Mouse (Mus musculus) forebrain, embryonic 15.5 days (tissue): ENCODE measurements around the gene Ddi2. TPM values are rescaled to one million over a fixed set of nuclear protein-coding genes. Genes with fewer than 3 reads are reported as not detected.

Source experiments
- ATAC-seq: fragments of 200-750 bp; cut with Nextera tagmentation; replicated peaks from 2 replicates; pipeline ENCODE4 v1.8.0; 2017; ENCODE audit warnings: mild to moderate bottlenecking, moderate TSS enrichment, moderate library complexity
- H3K27ac ChIP-seq: fragments of 300-500 bp; sonication (generic); replicated peaks from 2 replicates; pipeline ENCODE4 v1.5.1; 2015; ENCODE audit warnings: mild to moderate bottlenecking, inconsistent platforms
- H3K27me3 ChIP-seq: fragments of 300-500 bp; sonication (generic); 2 replicates; pipeline ENCODE4 v1.6.1; 2015; ENCODE audit warnings: inconsistent platforms
- H3K36me3 ChIP-seq: fragments of 300-500 bp; sonication (generic); 2 replicates; pipeline ENCODE4 v1.6.1; 2015; ENCODE audit warnings: mild to moderate bottlenecking, inconsistent platforms
- H3K4me1 ChIP-seq: fragments of 300-500 bp; sonication (generic); 2 replicates; pipeline ENCODE4 v1.6.1; 2015; ENCODE audit warnings: inconsistent platforms
- H3K4me2 ChIP-seq: fragments of 300-500 bp; sonication (generic); replicated peaks from 2 replicates; pipeline ENCODE4 v1.6.1; 2015; ENCODE audit warnings: mild to moderate bottlenecking, inconsistent platforms
- H3K4me3 ChIP-seq: fragments of 300-500 bp; sonication (generic); 2 replicates; pipeline ENCODE4 v1.5.1; 2015; ENCODE audit warnings: mild to moderate bottlenecking, inconsistent platforms
- H3K9ac ChIP-seq: fragments of 300-500 bp; sonication (generic); replicated peaks from 2 replicates; pipeline ENCODE4 v1.6.1; 2015; ENCODE audit warnings: mild to moderate bottlenecking, inconsistent platforms
- H3K9me3 ChIP-seq: fragments of 300-500 bp; sonication (generic); 2 replicates; pipeline ENCODE4 v1.6.1; 2016; ENCODE audit warnings: inconsistent platforms
- WGBS: fragments of 180-500 bp; shearing (Covaris S2); methylation state at CpG from one replicate; pipeline ENCODE4 v1.1.7; 2015; ENCODE audit warnings: mixed read lengths; 5-methylcytosine and 5-hydroxymethylcytosine counted together
- polyA plus RNA-seq: library from polyadenylated mRNA; unstranded; fragments of >200 nt; fragmentation: Nextera tagmentation; extraction: Ambion mirVana; gene quantifications from 2 replicates; pipeline ENCODE4 v1.2.1, GENCODE M21; 2015

Ddi2 gene
- polyA plus RNA-seq, 1 experiment from 2014 or later, result 14.6 TPM

DNA sequence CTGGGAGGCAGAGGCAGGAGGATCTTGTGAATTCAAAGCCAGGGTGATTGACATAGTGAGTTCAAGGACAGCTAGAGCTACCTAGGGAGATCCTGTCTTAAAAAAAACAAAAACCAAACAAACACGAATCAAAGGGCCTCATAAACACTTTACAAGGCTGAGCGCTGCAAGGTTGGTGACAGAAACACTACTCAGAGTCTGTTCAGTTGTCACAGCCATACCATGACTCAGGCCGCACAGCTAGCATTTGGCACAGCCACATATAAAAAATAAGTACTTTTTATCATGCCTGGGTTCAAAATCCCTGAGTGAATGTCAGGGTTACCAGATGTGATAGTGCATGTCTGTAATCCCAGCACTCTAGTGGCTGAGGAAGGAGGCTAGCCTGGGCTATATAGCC is 76.0 kb downstream of the Ddi2 start:
- no peak for ATAC-seq
- Histone ChIP-seq H3K4me1 (peaks cover 25% of the 10 kb centered on the region), H3K9me3 (no peaks in the 10 kb centered on the region), H3K4me3 (no peak overlapping the region), H3K36me3 (peaks cover 1% of the 10 kb centered on the region; the same call in 1 of the 2 replicates), H3K9ac (no peak overlapping the region), H3K27me3 (no peaks in the 10 kb centered on the region), H3K27ac (no peak overlapping the region), H3K4me2 (no peak overlapping the region)
- WGBS, result 96% methylated on average over 3 of the region's 3 CpGs

DNA sequence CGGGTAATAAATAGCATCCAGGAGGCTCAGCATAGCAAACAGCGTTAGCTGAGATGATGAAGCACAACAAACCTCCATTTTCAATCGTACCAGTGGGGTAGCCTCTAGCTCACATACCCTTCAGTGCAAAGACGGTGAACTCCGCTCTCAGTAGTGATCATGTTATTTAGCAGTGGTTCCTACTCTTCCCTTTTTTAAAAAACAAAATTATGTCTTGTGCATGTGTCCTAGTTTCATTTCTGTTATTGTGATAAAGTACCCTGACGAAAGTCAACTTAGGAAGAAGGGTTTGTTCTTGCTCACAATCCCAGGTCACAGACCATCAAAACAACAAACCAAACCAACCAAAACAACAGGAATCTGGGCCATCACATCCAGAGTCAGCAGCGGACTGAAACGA is 77.2 kb downstream of the Ddi2 start:
- H3K27ac ChIP-seq, result no peak overlapping the region
- ATAC-seq, result no peak
- 94% methylated on average over 8 of the region's 8 CpGs for WGBS
- H3K4me3 ChIP-seq, result no peak overlapping the region
- H3K36me3 ChIP-seq, result peaks cover 9% of the 10 kb centered on the region
- no peak overlapping the region for H3K9ac ChIP-seq
- no peaks in the 10 kb centered on the region for H3K9me3 ChIP-seq
- H3K4me1 ChIP-seq, result peaks cover 25% of the 10 kb centered on the region
- no peaks in the 10 kb centered on the region for H3K27me3 ChIP-seq
- H3K4me2 ChIP-seq, result no peak overlapping the region

DNA sequence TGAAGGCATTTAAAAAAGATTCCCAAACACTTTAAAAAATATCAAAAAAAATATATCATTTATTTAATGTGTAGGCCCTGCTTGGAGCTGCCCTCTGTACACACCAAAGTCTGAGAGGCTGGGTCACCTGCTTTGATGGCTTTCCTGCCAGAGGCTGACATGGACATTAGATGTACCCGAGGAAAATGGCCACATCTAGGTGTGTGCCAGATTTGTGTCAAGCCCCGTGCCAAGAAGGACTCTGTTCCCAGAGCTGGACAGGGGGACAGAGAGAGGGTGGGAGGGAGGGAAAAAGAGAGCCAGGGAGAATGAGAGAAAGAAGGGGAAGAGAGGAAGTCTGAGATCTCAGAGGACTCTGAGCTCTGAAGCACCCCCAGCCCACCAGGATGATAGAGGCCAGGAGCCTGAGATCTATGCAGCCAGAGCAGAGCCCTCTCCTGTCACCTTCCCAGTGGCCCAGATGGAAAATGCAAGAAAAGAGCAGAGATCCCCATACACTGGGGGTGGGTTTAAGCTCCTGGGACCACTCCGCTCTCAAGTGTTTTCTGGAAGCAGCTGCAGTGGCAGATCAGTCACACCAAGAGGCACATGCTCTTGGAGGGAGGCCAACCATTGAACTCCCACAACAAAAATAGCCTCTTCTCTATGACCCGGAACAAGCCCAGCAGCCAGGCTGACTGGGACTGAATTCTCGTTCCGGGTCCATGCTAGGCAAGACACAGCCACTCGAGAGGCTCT is 79.9 kb downstream of the Ddi2 start:
- H3K27ac ChIP-seq, result peak overlapping the region; percentile 72
- 30% methylated on average over 7 of the region's 7 CpGs for WGBS
- 0 out of 2 replicates have a peak overlapping the region, but pooled peaks have one; percentile 10 for H3K9ac ChIP-seq
- H3K4me1 ChIP-seq, result peaks cover 14% of the 10 kb centered on the region
- no peaks in the 10 kb centered on the region for H3K9me3 ChIP-seq
- ATAC-seq, result peak; percentile 62
- H3K27me3 ChIP-seq, result no peaks in the 10 kb centered on the region
- H3K4me3 ChIP-seq, result no peak overlapping the region
- peaks cover 21% of the 10 kb centered on the region for H3K36me3 ChIP-seq
- H3K4me2 ChIP-seq, result no peak overlapping the region

DNA sequence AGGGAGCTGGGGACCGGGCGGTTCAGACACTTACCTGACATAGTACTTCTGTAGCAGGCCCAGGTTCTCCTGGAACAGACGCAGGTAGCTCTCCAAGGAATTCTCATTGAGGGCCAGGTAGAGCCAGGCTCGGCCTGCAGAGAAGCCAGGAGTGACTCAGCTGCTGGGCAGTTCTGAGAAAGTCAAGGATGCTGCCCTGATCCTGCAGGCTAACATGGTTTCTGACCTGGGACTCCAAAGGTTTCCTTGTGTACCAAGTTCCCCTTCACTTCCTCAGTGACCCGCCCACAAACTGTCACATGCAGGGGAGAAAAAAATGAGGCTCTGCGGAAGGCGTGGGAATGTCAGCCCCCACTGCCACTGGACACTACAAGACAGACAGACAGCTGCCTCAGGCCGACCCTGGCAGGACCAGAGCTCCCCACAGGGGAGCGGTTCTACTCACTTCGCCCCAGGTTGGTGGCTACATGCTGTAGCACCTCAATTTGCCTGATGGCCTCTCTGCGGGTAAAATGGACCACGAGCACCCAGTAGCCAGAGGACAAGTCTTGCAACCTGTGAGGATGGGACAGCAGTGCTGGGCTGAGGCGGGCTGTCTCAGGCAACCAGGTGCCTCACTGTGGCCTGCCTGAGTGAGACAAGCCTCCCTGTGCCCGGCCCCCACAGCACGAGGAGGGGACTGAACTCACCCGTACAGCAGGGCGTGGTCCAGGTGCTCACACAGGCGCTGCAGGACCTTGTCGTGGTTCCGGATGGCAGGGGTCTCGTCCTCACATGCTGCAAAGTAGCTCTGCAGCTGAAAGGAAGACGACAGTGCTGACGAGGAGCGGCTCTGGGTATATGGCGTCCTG is 81.0 kb downstream of the Ddi2 start:
- Histone ChIP-seq H3K27ac (no peak overlapping the region), H3K4me3 (no peak overlapping the region), H3K4me2 (no peak overlapping the region), H3K36me3 (peaks cover 28% of the 10 kb centered on the region), H3K9me3 (no peaks in the 10 kb centered on the region), H3K27me3 (no peaks in the 10 kb centered on the region), H3K9ac (no peak overlapping the region), H3K4me1 (peaks cover 14% of the 10 kb centered on the region)
- no peak for ATAC-seq
- 90% methylated on average over 25 of the region's 25 CpGs for WGBS

DNA sequence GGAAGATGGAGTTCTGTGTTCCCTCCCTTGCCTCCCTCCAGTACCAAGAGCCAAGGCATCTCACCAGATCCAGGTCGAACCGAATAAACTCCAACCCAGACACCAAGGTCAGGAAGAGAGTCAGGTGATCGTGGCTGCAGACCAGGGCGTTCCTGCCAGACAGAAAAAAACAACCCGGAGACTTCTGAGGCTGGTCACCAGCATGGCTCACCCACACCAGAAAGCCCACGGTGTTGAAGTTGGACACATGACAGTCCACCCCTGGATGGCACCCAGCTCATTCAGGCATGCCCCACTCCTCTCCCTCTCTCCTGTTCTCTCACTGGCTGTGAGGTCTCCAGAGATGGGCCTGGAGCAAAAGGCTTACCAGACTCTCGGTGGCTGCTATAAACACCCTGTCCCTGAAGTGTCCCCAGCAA is 81.9 kb downstream of the Ddi2 start:
- Histone ChIP-seq H3K4me3 (no peak overlapping the region), H3K27ac (no peak overlapping the region), H3K9me3 (no peaks in the 10 kb centered on the region), H3K4me2 (no peak overlapping the region), H3K9ac (no peak overlapping the region), H3K4me1 (peaks cover 14% of the 10 kb centered on the region), H3K36me3 (peaks cover 36% of the 10 kb centered on the region), H3K27me3 (no peaks in the 10 kb centered on the region)
- no peak for ATAC-seq
- 93% methylated on average over 7 of the region's 7 CpGs for WGBS

DNA sequence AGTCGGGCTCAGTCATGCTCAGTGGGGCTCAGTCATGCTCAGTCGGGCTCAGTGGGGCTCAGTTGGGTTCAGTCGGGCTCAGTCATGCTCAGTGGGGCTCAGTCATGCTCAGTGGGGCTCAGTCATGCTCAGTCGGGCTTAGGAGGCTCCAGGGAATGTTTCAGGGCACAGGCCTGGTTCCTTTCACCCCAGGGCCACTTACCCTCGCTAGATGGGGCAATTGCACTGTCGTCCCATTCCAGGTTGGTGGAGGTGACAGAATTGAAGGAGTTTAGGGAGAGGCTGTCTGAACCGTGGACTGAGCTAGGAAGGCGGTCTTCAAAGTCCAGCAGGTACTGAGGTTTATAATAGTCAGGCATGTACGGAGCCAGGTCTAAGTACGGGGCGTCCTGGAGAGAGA is 83.7 kb downstream of the Ddi2 start:
- H3K4me1 ChIP-seq, result peaks cover 14% of the 10 kb centered on the region
- H3K36me3 ChIP-seq, result peaks cover 43% of the 10 kb centered on the region
- ATAC-seq, result no peak
- H3K9ac ChIP-seq, result no peak overlapping the region
- H3K9me3 ChIP-seq, result no peaks in the 10 kb centered on the region
- H3K27me3 ChIP-seq, result no peaks in the 10 kb centered on the region
- no peak overlapping the region for H3K27ac ChIP-seq
- no peak overlapping the region for H3K4me3 ChIP-seq
- H3K4me2 ChIP-seq, result no peak overlapping the region
- 61% methylated on average over 11 of the region's 11 CpGs for WGBS

DNA sequence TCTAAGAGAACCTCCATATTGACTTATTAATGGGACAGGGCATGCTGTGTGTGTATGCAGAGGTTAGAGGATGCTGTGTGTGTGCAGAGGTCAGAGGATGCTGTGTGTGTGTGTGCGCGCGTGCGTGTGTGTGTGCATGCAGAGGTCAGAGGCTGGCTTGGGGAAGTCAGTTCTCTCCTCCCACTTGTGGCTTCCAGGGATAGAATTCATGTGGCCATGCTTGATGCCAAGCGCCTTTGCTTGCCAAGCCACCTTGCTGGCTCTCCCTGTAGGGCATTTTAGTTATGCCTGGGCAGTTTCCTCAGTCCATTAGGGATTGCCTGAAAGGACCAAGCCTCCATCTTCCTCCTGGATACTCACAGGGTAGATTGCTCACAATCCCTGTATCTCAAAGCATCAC is 86.5 kb downstream of the Ddi2 start:
- H3K9ac ChIP-seq, result no peak overlapping the region
- no peaks in the 10 kb centered on the region for H3K9me3 ChIP-seq
- H3K4me2 ChIP-seq, result no peak overlapping the region
- no peaks in the 10 kb centered on the region for H3K27me3 ChIP-seq
- ATAC-seq, result no peak
- peaks cover 60% of the 10 kb centered on the region for H3K36me3 ChIP-seq
- no peaks in the 10 kb centered on the region for H3K4me1 ChIP-seq
- 95% methylated on average over 5 of the region's 5 CpGs for WGBS
- H3K27ac ChIP-seq, result no peak overlapping the region
- no peak overlapping the region for H3K4me3 ChIP-seq

DNA sequence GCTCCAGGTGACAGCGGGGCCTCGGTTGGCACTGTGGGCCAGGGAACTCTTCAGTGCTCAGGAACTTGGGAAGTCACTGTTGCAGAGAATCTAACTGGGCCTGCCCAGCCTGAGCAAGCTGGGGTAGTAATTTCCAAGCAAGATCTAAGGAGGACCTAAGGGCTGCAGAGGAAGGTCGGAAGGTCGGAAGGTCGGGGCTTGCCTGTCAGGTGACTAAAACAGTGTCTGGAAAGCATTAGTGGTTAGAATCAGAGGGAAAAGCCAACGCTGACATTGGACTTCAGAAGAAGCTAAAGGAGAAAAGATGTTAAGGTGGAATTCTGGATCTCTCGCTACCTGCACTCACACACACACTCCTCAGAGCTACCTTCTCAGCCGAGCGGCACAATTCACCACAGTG is 87.2 kb downstream of the Ddi2 start:
- no peak for ATAC-seq
- H3K36me3 ChIP-seq, result peaks cover 60% of the 10 kb centered on the region
- H3K9me3 ChIP-seq, result no peaks in the 10 kb centered on the region
- H3K9ac ChIP-seq, result no peak overlapping the region
- no peak overlapping the region for H3K4me2 ChIP-seq
- H3K27me3 ChIP-seq, result no peaks in the 10 kb centered on the region
- H3K4me3 ChIP-seq, result no peak overlapping the region
- H3K4me1 ChIP-seq, result no peaks in the 10 kb centered on the region
- WGBS, result 92% methylated on average over 9 of the region's 9 CpGs
- no peak overlapping the region for H3K27ac ChIP-seq

DNA sequence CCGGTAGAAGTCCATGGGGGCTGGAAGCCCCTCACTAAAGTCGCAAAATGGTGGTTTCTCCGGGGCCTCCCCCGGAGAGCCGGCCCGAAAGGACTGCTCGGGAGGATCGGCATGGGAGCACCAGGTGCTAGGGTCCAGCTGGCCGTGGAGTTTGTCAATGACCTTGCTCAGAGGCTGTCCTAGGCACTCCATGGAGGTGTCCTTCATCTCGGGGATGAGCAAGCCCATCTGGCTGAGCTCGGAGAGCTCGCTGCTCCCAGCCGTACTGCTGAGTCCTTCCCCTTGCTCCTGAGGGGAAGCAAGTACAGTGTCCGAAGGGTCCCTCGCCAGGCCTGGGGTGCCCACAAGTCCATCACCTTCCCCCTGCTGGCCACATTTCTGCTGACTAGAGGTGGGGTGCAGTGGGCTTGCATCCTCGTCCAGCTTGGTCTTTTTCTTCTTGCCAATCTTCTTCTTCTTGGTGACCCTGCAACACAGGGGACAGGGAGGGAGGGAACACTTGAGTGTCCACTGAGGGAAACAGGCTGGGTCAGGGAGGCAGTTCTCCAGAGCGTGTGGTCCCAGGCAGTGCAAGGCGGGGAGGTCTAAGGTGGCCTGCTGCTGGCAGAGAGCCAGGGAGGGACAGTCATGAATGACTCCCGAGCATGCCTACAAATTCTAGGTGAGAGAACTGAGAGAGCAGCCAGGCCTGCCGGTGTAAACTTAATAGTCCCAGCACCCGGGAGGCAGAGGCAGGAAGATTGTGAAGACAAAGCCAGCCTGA is 90.9 kb downstream of the Ddi2 start:
- Histone ChIP-seq H3K9me3 (no peaks in the 10 kb centered on the region), H3K36me3 (peaks cover 75% of the 10 kb centered on the region), H3K27ac (no peak overlapping the region), H3K9ac (no peak overlapping the region), H3K4me2 (no peak overlapping the region), H3K4me3 (no peak overlapping the region), H3K4me1 (no peaks in the 10 kb centered on the region), H3K27me3 (no peaks in the 10 kb centered on the region)
- no peak for ATAC-seq
- 94% methylated on average over 21 of the region's 21 CpGs for WGBS

DNA sequence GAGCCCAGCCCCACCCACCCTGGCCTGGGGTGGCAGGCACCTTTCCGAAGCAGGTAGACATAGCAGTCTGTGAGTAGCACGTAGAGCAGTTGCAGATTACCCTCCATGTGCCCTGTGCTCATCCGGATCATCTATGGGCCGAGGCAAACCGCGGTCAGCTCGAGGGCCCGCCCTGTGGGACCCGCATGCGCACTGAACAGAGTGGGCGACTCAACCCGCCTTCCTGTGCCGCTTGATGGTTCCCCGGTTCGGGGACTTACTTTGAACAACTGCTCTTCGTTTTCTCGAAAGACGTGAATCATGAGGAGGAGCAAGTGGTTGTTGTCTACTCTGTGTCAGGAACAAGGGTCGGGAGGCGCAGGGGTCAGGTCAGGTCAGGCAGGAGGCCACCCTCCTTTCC is 92.0 kb downstream of the Ddi2 start:
- 93% methylated on average over 20 of the region's 20 CpGs for WGBS
- ATAC-seq, result no peak
- no peaks in the 10 kb centered on the region for H3K27me3 ChIP-seq
- H3K9ac ChIP-seq, result no peak overlapping the region
- no peaks in the 10 kb centered on the region for H3K4me1 ChIP-seq
- peaks cover 74% of the 10 kb centered on the region for H3K36me3 ChIP-seq
- H3K4me2 ChIP-seq, result no peak overlapping the region
- H3K4me3 ChIP-seq, result no peak overlapping the region
- no peak overlapping the region for H3K27ac ChIP-seq
- no peaks in the 10 kb centered on the region for H3K9me3 ChIP-seq

DNA sequence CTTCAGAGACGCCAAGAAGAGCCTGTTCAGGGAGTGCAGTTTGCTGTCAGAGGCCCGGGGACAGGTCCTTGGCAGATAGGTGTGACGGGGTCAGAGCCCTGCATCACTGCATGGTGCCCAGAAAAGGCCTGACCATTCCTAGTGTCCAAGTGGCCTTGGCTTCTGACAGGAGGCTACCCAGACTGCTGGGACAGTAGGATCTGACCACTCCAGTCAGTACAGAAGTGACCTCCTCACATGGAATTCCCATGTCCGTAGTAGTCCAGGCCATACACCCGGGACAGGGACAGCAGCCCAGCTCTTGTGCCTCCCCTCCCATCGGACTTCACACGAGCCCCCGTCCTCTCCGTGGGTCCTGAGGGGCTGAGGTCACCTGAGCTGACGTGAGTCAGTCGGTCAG is 93.2 kb downstream of the Ddi2 start:
- 96% methylated on average over 11 of the region's 11 CpGs for WGBS
- peaks cover 74% of the 10 kb centered on the region for H3K36me3 ChIP-seq
- H3K9me3 ChIP-seq, result no peaks in the 10 kb centered on the region
- ATAC-seq, result no peak
- no peak overlapping the region for H3K27ac ChIP-seq
- H3K9ac ChIP-seq, result no peak overlapping the region
- H3K4me3 ChIP-seq, result no peak overlapping the region
- H3K4me2 ChIP-seq, result no peak overlapping the region
- H3K27me3 ChIP-seq, result no peaks in the 10 kb centered on the region
- H3K4me1 ChIP-seq, result no peaks in the 10 kb centered on the region

DNA sequence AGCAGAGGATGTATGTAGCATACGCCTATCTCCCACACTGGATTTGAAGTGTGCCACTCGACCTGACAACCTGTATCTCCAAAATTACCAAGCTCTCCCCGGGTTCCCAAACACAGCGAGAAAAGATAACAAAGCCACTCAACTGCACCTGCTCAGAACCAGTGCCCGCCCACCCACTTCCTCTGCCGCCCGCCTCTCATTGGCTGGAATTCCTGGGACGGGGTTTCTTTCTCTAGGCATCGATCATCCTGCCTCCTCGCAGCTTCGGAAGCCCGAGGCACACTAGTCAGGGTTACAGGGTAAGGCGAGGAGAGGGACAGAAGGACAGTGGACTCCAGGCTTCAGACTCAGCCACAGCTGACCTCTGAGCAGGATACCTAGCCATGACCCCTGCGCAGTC is 94.6 kb downstream of the Ddi2 start:
- H3K9ac ChIP-seq, result no peak overlapping the region
- H3K4me2 ChIP-seq, result no peak overlapping the region
- no peaks in the 10 kb centered on the region for H3K4me1 ChIP-seq
- H3K9me3 ChIP-seq, result no peaks in the 10 kb centered on the region
- H3K27me3 ChIP-seq, result no peaks in the 10 kb centered on the region
- 86% methylated on average over 14 of the region's 14 CpGs for WGBS
- no peak overlapping the region for H3K27ac ChIP-seq
- no peak for ATAC-seq
- no peak overlapping the region for H3K4me3 ChIP-seq
- H3K36me3 ChIP-seq, result peaks cover 69% of the 10 kb centered on the region
